Mouse (Mus musculus) heart, embryonic 16.5 days (tissue): ENCODE measurements around the gene Ywhaq. TPM values are rescaled to one million over a fixed set of nuclear protein-coding genes. Genes with fewer than 3 reads are reported as not detected.
A peak's percentile ranks its signal among the peaks of the same experiment; 100 is the strongest.

Source experiments
- ATAC-seq: fragments of 200-750 bp; cut with Nextera tagmentation; replicated peaks from 2 replicates; pipeline ENCODE4 v1.8.0; 2017; ENCODE audit warnings: moderate number of reproducible peaks; ENCODE audit not compliant: insufficient read depth, low FRiP score; ENCODE audit errors: extremely low read depth
- H3K27ac ChIP-seq: fragments of 300-500 bp; sonication (generic); 2 replicates; pipeline ENCODE4 v1.5.1; 2014; ENCODE audit warnings: mild to moderate bottlenecking, low read length, control low read depth, moderate library complexity
- H3K27me3 ChIP-seq: fragments of 300-500 bp; sonication (generic); 2 replicates; pipeline ENCODE4 v1.6.1; 2014; ENCODE audit warnings: low read length, mixed read lengths; ENCODE audit not compliant: control insufficient read depth, insufficient read depth
- H3K36me3 ChIP-seq: fragments of 300-500 bp; sonication (generic); 2 replicates; pipeline ENCODE4 v1.6.1; 2014; ENCODE audit not compliant: control insufficient read depth, insufficient read depth
- H3K4me1 ChIP-seq: fragments of 300-500 bp; sonication (generic); 2 replicates; pipeline ENCODE4 v1.6.1; 2014; ENCODE audit warnings: low read length, mixed read lengths; ENCODE audit not compliant: control insufficient read depth, insufficient read depth
- H3K4me2 ChIP-seq: fragments of 300-500 bp; sonication (generic); 2 replicates; pipeline ENCODE4 v1.6.1; 2014; ENCODE audit warnings: low read depth, mild to moderate bottlenecking, control low read depth, low read length
- H3K4me3 ChIP-seq: fragments of 300-500 bp; sonication (generic); 2 replicates; pipeline ENCODE4 v1.5.1; 2014; ENCODE audit warnings: mild to moderate bottlenecking, control low read depth, low read length
- H3K9ac ChIP-seq: fragments of 300-500 bp; sonication (generic); 2 replicates; pipeline ENCODE4 v1.6.1; 2014; ENCODE audit warnings: low read length, control low read depth
- H3K9me3 ChIP-seq: fragments of 300-500 bp; sonication (generic); replicated peaks from 2 replicates; pipeline ENCODE4 v1.6.1; 2016; ENCODE audit warnings: low read length; ENCODE audit not compliant: control insufficient read depth
- WGBS: fragments of 180-500 bp; shearing (Covaris S2); extraction: QIAGEN DNeasy Blood & Tissue Kit; methylation state at CpG from one replicate; pipeline ENCODE4 v1.1.7; 2014; 5-methylcytosine and 5-hydroxymethylcytosine counted together
- polyA plus RNA-seq: library from polyadenylated mRNA; unstranded; fragments of >200 nt; fragmentation: Nextera tagmentation; extraction: Ambion mirVana; gene quantifications from 2 replicates; pipeline ENCODE4 v1.2.1, GENCODE M21; 2015

The Ywhaq gene
- polyA plus RNA-seq, result 356 and 357 TPM in 2 replicates

DNA sequence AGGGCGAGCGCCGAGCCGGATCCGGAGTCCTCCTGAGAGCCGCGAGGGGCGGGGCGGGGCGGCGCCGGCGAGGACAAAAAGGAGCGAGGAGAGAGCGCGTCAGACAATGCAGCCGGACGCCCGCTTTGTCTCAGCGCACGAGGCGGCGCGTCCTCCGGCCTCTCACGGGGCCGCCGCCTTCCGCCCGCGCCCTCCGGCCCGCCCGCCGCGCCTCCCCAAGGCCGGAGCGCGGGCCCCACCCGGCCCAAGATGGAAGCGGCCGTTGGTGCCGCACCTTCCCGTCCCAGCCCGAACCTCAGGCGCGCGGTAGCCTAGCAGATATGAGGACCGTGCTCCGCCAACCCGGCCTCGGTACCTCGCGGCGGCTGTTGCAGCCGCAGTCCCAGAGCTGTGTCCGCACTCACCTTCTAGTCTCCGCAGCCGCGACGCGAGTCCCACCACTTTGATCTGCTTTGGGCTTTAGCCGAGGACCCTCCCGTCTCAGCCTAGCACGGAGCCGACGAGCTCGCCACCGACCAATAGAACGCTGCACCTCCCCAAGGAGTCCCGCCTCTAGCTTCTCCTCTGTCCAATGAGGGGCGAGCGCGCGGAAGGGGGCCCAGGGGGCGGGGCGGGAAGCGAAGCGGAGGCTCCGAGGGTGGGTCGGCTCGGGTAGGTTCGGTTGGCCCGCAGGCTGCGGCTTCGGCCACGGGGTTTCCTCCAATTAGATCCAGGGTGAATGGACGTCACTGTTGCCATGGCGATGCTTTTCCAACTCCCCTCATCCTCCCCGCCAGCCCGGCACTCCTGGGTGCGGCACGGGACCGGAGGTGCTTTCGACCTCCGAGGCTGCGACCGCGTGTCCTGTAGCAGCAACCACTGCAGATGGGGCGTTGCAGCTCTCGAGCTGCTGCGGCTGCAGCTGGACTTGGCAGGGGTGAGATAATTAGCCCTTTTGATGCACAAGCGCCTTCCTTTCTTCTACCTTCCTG is at the start of gene Ywhaq:
Gene Ywhaq, minus strand, starts transcription at position 538 of the 971 bp plus-strand sequence.
- Histone ChIP-seq H3K27ac (peak within 1 kb of the TSS; percentile 99), H3K36me3 (peaks cover 15% of the 10 kb centered on the region), H3K4me2 (peak within 1 kb of the TSS; percentile 93), H3K9me3 (0 out of 2 replicates have a peak, but pooled peaks cover 2% of the 10 kb centered on the region), H3K4me1 (peaks cover 33% of the 10 kb centered on the region), H3K9ac (peak within 1 kb of the TSS; percentile 93), H3K4me3 (peak within 1 kb of the TSS; percentile 78), H3K27me3 (no peaks in the 10 kb centered on the region)
- under 1% methylated on average over 93 of the region's 103 CpGs for WGBS
- peak; percentile 99 for ATAC-seq

DNA sequence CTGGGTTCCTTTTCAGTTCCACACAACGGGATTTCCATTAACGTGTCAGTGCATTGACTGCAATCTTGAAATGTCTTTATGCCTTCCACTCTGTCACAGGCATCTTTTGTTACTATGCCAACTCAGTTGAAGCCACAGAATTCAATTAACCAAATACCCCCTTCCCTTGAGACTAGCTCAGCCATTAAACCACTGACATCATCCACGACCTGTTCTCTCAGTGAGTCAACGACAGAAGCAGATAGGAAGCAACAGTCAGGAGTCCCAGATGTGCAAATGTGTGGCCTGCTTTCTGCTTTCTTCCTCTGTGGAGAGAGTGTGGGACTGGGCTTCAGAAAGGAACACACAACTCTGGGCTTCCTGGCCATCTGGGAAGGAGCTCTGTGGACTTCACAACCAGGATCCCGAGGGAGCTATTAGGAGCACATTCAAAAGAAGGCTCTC is 46.0 kb upstream of the Ywhaq start:
- no peak for ATAC-seq
- WGBS, result 50% methylated on average over 5 of the region's 5 CpGs

DNA sequence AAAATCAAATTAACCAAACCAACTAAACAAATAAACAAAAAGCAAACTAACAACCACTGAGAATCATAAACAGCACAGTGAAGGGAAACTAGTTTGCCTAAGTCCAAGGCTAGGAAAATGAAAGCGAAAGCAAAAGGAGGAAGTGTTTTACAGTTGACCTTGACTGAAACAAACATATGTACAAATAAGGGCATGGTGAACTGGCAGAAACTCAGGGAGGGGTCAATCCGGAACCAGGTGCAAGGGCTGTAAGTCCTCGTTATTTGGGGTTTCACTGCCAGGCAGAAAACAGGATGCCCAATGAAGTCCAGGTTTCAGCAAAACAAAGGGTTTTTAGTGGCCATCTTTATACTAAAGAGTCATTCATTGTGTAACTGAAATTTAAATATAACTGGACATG is 45.2 kb upstream of the Ywhaq start:
- Histone ChIP-seq H3K4me2 (no peak overlapping the region), H3K4me1 (no peaks in the 10 kb centered on the region), H3K9me3 (no peaks in the 10 kb centered on the region), H3K27ac (no peak overlapping the region), H3K36me3 (no peaks in the 10 kb centered on the region), H3K27me3 (no peaks in the 10 kb centered on the region), H3K9ac (no peak overlapping the region), H3K4me3 (no peak overlapping the region)
- 79% methylated on average over 3 of the region's 3 CpGs for WGBS
- ATAC-seq, result no peak

More for the DNA sequence above, 46.0 kb upstream of the Ywhaq start:
- H3K36me3 ChIP-seq, result no peaks in the 10 kb centered on the region
- no peak overlapping the region for H3K4me3 ChIP-seq
- no peak overlapping the region for H3K27ac ChIP-seq
- no peaks in the 10 kb centered on the region for H3K4me1 ChIP-seq
- H3K9ac ChIP-seq, result no peak overlapping the region
- H3K9me3 ChIP-seq, result no peaks in the 10 kb centered on the region
- H3K27me3 ChIP-seq, result no peaks in the 10 kb centered on the region
- H3K4me2 ChIP-seq, result no peak overlapping the region

DNA sequence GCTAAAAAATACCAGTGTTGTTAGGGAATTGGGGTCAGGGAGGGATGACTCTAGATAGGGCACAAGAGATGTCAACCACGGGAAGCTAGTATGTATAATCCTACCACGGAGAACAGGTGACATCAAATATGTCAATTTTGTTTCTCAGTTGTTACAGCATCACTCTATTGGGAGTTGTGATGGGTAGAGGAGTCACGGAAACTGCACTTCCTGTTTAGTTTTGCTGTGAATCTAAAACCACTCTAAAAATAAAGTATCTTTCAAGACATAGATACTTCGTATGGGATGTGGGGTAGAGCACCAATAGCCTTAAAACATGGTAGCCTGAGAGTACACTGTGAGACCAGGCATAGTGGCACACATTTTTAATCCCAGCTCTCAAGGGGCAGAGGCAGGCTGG is 42.2 kb upstream of the Ywhaq start:
- H3K27me3 ChIP-seq, result no peaks in the 10 kb centered on the region
- WGBS, result 76% methylated on average over 4 of the region's 4 CpGs
- H3K9ac ChIP-seq, result no peak overlapping the region
- ATAC-seq, result no peak
- no peak overlapping the region for H3K4me3 ChIP-seq
- H3K27ac ChIP-seq, result no peak overlapping the region
- no peaks in the 10 kb centered on the region for H3K9me3 ChIP-seq
- no peaks in the 10 kb centered on the region for H3K36me3 ChIP-seq
- H3K4me2 ChIP-seq, result no peak overlapping the region
- no peaks in the 10 kb centered on the region for H3K4me1 ChIP-seq

DNA sequence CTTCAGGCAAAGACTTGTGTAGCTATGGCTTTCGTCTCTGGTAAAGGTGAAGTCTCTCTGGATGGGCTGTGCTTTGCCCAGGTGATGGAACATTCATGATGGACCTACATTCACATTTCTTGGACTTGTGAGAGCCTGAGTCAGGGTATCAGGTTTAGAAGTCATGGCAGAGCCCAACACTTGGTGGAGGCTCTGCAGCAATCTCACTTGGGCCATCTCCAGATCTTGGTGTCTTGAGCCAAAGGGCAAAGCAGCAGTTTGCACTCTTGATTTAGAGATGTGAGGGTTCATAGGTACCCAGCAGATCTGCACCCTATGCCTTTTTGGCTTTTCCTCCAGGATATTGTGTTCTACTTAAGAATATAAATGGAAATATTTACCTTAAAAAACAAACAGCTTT is 38.6 kb upstream of the Ywhaq start:
- H3K27me3 ChIP-seq, result no peaks in the 10 kb centered on the region
- ATAC-seq, result no peak
- WGBS, result 86% methylated on average over 1 of the region's 1 CpGs
- H3K27ac ChIP-seq, result no peak overlapping the region
- no peak overlapping the region for H3K4me3 ChIP-seq
- H3K9me3 ChIP-seq, result no peaks in the 10 kb centered on the region
- no peak overlapping the region for H3K4me2 ChIP-seq
- H3K4me1 ChIP-seq, result no peaks in the 10 kb centered on the region
- H3K36me3 ChIP-seq, result no peaks in the 10 kb centered on the region
- no peak overlapping the region for H3K9ac ChIP-seq

DNA sequence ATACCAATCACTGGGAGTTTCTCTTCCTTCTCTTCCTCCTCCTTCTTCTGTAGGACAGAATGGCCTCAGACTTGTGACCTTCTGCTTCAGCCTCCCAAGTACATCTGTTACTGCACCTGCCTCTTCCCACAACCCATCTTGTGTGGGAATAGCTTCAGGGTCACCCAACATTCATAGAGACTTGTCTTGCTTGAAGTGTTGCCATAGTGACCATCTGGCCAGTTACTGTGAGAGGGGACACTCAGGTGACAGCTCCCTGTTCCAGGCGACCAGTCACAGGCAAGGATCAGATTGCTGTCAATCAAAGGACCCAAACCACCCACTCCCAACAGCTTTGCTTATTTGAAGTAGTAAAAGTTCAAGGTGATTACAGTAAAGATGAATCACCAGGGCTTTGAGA is 34.3 kb upstream of the Ywhaq start:
- no peak overlapping the region for H3K4me3 ChIP-seq
- no peak overlapping the region for H3K27ac ChIP-seq
- no peaks in the 10 kb centered on the region for H3K9me3 ChIP-seq
- no peaks in the 10 kb centered on the region for H3K4me1 ChIP-seq
- no peak overlapping the region for H3K4me2 ChIP-seq
- WGBS, result 15% methylated on average over 1 of the region's 1 CpGs
- no peaks in the 10 kb centered on the region for H3K36me3 ChIP-seq
- no peak for ATAC-seq
- no peaks in the 10 kb centered on the region for H3K27me3 ChIP-seq
- no peak overlapping the region for H3K9ac ChIP-seq

DNA sequence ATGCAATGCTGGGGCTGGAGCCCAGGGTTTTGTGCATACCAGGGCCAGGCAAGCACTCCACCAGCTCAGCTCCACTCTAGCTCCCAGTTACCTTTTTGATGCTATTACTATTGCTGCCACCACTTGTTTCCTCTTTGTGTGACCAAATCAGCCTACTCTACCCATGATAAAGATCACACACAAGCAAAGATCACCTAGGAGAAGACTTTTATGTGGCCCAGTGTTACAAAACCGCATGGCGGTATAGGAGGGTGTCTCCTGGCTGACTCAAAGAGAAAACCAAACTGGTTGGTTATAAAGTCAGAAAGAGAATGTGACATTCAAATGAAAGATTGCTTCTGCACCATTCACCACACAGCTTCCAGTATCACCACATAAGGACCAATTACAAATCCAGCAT is 33.9 kb upstream of the Ywhaq start:
- Histone ChIP-seq H3K4me2 (no peak overlapping the region), H3K9ac (no peak overlapping the region), H3K27me3 (no peaks in the 10 kb centered on the region), H3K4me1 (no peaks in the 10 kb centered on the region), H3K27ac (no peak overlapping the region), H3K9me3 (no peaks in the 10 kb centered on the region), H3K36me3 (no peaks in the 10 kb centered on the region), H3K4me3 (no peak overlapping the region)
- 88% methylated on average over 2 of the region's 2 CpGs for WGBS
- no peak for ATAC-seq

DNA sequence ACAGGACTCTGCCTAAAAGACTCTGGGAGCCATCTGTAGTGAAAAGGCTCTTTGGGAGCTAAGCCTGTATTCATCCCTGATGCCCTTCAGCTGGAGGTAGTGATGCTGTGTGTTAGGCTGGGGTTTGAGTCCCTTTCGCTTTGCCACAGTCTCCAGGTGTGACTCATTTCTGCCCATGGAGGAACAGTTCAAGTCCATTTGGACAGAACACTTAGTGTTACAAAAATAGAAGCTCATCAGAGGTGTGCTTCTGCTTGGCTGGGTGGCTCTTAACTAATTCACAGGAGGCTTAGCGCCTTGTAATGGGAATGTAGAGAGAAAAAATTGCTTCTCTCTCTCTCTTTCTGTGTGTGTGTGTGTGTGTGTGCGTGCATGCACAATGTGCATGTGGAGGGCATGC is 26.3 kb upstream of the Ywhaq start:
- peaks cover 3% of the 10 kb centered on the region; the same call in 1 of the 2 replicates for H3K4me1 ChIP-seq
- no peak overlapping the region for H3K4me2 ChIP-seq
- H3K27me3 ChIP-seq, result no peaks in the 10 kb centered on the region
- no peaks in the 10 kb centered on the region for H3K9me3 ChIP-seq
- H3K36me3 ChIP-seq, result no peaks in the 10 kb centered on the region
- H3K4me3 ChIP-seq, result no peak overlapping the region
- no peak overlapping the region for H3K27ac ChIP-seq
- 71% methylated on average over 3 of the region's 3 CpGs for WGBS
- no peak overlapping the region for H3K9ac ChIP-seq
- no peak for ATAC-seq

DNA sequence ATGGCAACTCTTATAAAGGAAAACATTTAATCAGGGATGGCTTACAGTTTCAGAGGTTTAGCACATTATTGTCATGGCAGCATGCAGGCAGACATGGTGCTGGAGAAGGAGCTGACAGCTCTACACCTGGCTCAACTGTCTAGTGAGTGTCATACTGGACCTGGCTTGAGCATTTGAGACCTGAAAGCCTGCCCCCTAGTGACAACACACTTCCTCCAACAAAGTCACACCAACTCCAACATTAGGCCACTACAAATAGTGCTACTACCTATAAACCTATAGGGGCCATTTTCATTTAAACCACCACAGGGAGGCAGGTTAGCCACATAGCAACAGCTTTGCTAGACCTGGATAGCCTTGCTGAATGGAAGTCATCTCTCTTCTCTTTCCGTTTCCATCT is 24.4 kb upstream of the Ywhaq start:
- H3K9me3 ChIP-seq, result no peaks in the 10 kb centered on the region
- no peak overlapping the region for H3K27ac ChIP-seq
- H3K4me1 ChIP-seq, result peaks cover 3% of the 10 kb centered on the region; the same call in 1 of the 2 replicates
- no peaks in the 10 kb centered on the region for H3K36me3 ChIP-seq
- H3K27me3 ChIP-seq, result no peaks in the 10 kb centered on the region
- ATAC-seq, result no peak
- WGBS, result 92% methylated on average over 1 of the region's 1 CpGs
- no peak overlapping the region for H3K4me2 ChIP-seq
- H3K9ac ChIP-seq, result no peak overlapping the region
- no peak overlapping the region for H3K4me3 ChIP-seq
